Mouse (Mus musculus) G1E-ER4 (cell line): ENCODE data around the gene Mid1. TPM values are rescaled to one million over a fixed set of nuclear protein-coding genes. Genes with fewer than 3 reads are reported as not detected.
"Not testable (repeated sequence)": the region's sequence is repeated elsewhere in the genome, so short reads cannot be mapped to it uniquely, and the experiment has no call there.

ENCODE experiments used
- GATA1 ChIP-seq: IDR thresholded peaks from one replicate; pipeline ENCODE4 v1.8.0; 2012; ENCODE audit warnings: low read length, inconsistent platforms
- polyA plus RNA-seq: library from polyadenylated mRNA; stranded (reverse); fragments of >175 nt; gene quantifications from 2 replicates; pipeline ENCODE4 v1.2.3, GENCODE M21; 2012

The Mid1 gene
- polyA plus RNA-seq, 1 experiment = 0.05 TPM

- not testable (repeated sequence) for TF ChIP-seq GATA1
Measured at GRCm38 (mm10) chrX:170009016-170009750, 324.2 kb downstream of the Mid1 start, which contains the start of gene Gm21887. TSS of gene Gm21887 (plus strand) at chrX:170009659.

Other genes with a start within 250 kb of the Mid1 start
- not detected in 2 replicates for gene 4933400A11Rik, start 94.4 kb downstream of the Mid1 start, polyA plus RNA-seq